Mouse (Mus musculus): Measurements from ENCODE around the gene Pdpn. TPM values are rescaled to one million over a fixed set of nuclear protein-coding genes. Genes with fewer than 3 reads are reported as not detected.

Pdpn gene
- polyA plus RNA-seq, 1 experiment from 2014 or later = 61.5 TPM

DNA sequence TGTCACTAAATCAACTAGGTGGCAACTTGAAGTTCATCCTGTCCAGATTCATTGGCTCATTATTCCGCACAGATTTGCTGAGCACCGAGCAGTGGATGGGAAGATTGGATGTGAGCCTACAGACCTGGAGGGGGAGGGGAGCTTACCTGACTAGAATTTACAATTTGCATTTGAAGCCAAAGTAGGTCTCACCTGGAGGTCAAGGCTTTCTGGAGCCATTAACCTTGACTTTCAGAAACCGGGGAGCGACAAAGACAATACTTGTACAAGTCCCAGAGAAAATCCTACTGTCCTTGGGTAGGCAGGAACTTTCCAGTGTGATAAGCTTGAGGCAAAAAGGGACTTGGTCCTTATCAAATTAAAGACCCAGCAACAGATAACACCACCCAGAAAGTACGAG, 71.4 kb downstream of the Pdpn start:
- H3K4me3 ChIP-seq (replicated peaks) = no peak overlapping the region
- H3K9ac ChIP-seq = no peak overlapping the region
- 77% methylated on average over 5 of the region's 5 CpGs for WGBS
- H3K4me1 ChIP-seq = no peaks in the 10 kb centered on the region
- no peaks in the 10 kb centered on the region for H3K9me3 ChIP-seq
- no peak for ATAC-seq (ENCODE audit: low FRiP score)
- H3K36me3 ChIP-seq (replicated peaks) = no peaks in the 10 kb centered on the region
- no peak overlapping the region for H3K27ac ChIP-seq
- H3K27me3 ChIP-seq = no peaks in the 10 kb centered on the region; the same call in 1 of the 2 replicates
- no peak overlapping the region for H3K4me2 ChIP-seq

DNA sequence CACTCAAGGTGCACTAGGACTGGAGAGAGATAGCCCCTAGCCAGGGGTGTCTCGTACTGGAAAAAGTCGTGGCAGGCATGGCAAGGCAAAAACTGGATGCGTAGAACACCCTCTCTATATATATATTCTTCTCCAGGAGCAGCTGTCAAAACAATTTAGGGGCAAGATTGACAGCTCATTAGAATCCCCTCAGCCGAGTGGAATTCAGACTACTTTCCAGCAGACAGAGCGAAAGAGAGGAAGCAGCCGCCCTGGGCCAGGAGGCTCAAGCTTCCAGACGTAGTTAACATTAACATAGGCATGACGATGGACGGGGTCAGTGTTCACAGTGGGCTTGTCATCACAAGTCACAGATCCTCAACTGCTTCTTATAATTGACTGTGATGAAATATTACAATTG, 73.5 kb downstream of the Pdpn start:
- WGBS = 58% methylated on average over 9 of the region's 9 CpGs
- Histone ChIP-seq H3K27me3 (no peaks in the 10 kb centered on the region; the same call in 1 of the 2 replicates), H3K4me2 (no peak overlapping the region), H3K27ac (no peak overlapping the region), H3K9ac (no peak overlapping the region), H3K36me3 (replicated peaks) (no peaks in the 10 kb centered on the region), H3K4me3 (replicated peaks) (no peak overlapping the region), H3K4me1 (no peaks in the 10 kb centered on the region), H3K9me3 (no peaks in the 10 kb centered on the region)
- no peak for ATAC-seq (ENCODE audit: low FRiP score)

DNA sequence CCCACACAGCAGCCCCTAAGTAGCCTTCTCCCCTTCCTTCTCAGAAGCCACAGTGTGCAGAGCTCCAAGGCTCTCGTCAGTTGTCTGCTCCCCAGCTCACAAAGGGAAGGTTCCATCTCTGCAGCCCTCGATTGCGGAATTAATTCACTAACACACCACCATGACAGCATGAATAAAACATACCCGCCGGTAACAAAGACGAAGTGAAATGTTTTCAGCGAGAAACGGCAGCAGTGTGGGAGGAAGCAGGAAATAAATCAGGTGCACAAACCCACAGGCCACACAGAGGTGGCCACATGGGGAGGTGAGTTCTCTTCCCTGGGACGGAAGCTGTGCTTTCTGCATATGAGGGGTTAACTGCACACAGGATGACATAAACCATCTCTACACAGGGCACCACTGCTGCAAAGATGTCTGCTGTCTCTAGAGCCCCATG, 80.0 kb downstream of the Pdpn start:
- Histone ChIP-seq H3K9me3 (no peaks in the 10 kb centered on the region), H3K27ac (peak overlapping the region; percentile 77), H3K4me2 (peak overlapping the region; percentile 34), H3K4me3 (replicated peaks) (no peak overlapping the region), H3K4me1 (peaks cover 7% of the 10 kb centered on the region), H3K36me3 (replicated peaks) (no peaks in the 10 kb centered on the region), H3K9ac (no peak overlapping the region), H3K27me3 (no peaks in the 10 kb centered on the region)
- 25% methylated on average over 9 of the region's 9 CpGs for WGBS
- peak; percentile 64 for ATAC-seq (ENCODE audit: low FRiP score)

DNA sequence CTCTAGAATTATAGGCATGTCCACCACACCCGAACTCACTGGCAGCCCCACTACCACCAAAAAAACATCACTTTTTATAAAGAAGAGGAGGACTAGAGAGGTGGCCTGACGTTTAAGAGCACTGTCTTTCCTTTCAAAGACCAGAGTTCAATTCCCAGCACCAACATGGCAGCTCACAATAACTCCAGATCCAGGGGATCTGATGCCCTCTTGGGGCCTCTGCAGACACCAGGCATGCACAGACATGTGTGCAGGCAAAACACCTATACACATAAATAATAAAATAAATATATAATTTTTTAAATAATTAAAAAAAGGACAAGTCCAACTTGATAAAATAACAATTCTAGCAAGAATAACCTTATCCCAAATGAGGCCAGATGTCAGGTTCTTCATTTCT, 80.5 kb downstream of the Pdpn start:
- no peaks in the 10 kb centered on the region for H3K27me3 ChIP-seq
- H3K4me1 ChIP-seq = peaks cover 7% of the 10 kb centered on the region
- H3K9me3 ChIP-seq = no peaks in the 10 kb centered on the region
- 87% methylated on average over 2 of the region's 2 CpGs for WGBS
- peak overlapping the region; percentile 77 for H3K27ac ChIP-seq
- no peaks in the 10 kb centered on the region for H3K36me3 ChIP-seq (replicated peaks)
- no peak for ATAC-seq (ENCODE audit: low FRiP score)
- H3K9ac ChIP-seq = no peak overlapping the region
- H3K4me3 ChIP-seq (replicated peaks) = no peak overlapping the region
- H3K4me2 ChIP-seq = peak overlapping the region; percentile 34; the same call in 1 of the 2 replicates

Other genes starting within 250 kb of the Pdpn start
- gene Prdm2, start 86.6 kb downstream of the Pdpn start, polyA plus RNA-seq (2016; fragmentation: Nextera tagmentation; extraction: Ambion mirVana) = 17.0 and 18.8 TPM in 2 replicates
- gene Lrrc38, start 50.2 kb upstream of the Pdpn start, polyA plus RNA-seq (2016; fragmentation: Nextera tagmentation; extraction: Ambion mirVana) = not detected in 2 replicates
- not detected in 2 replicates for gene Pramel1, start 94.9 kb upstream of the Pdpn start, polyA plus RNA-seq (2016; fragmentation: Nextera tagmentation; extraction: Ambion mirVana)
- gene Pramef8, start 112.9 kb upstream of the Pdpn start, polyA plus RNA-seq (2016; fragmentation: Nextera tagmentation; extraction: Ambion mirVana) = 18.7 and 23.4 TPM in 2 replicates
- gene Oog4, start 150.8 kb upstream of the Pdpn start, polyA plus RNA-seq (2016; fragmentation: Nextera tagmentation; extraction: Ambion mirVana) = not detected in 2 replicates
- not detected in 2 replicates for gene Gm13043, start 211.8 kb upstream of the Pdpn start, polyA plus RNA-seq (2016; fragmentation: Nextera tagmentation; extraction: Ambion mirVana)
- gene Gm13040, start 236.4 kb upstream of the Pdpn start, polyA plus RNA-seq (2016; fragmentation: Nextera tagmentation; extraction: Ambion mirVana) = not detected in 2 replicates